Mouse (Mus musculus) kidney, embryonic 16.5 days (tissue): Measurements from ENCODE around the gene Nsrp1. TPM values are rescaled to one million over a fixed set of nuclear protein-coding genes. Genes with fewer than 3 reads are reported as not detected.

Experiments
- ATAC-seq: fragments of 200-750 bp; cut with Nextera tagmentation; 2 replicates; pipeline ENCODE4 v1.8.0; 2017; ENCODE audit warnings: moderate TSS enrichment; ENCODE audit not compliant: low FRiP score, low TSS enrichment
- H3K27ac ChIP-seq: fragments of 300-500 bp; sonication (generic); 2 replicates; pipeline ENCODE4 v1.5.1; 2014; ENCODE audit warnings: low read length
- H3K27me3 ChIP-seq: fragments of 300-500 bp; sonication (generic); 2 replicates; pipeline ENCODE4 v1.6.1; 2014; ENCODE audit warnings: low read length, control low read depth, mixed read lengths; ENCODE audit not compliant: insufficient read depth
- H3K36me3 ChIP-seq: fragments of 300-500 bp; sonication (generic); 2 replicates; pipeline ENCODE4 v1.6.1; 2014; ENCODE audit warnings: low read length, control low read depth, mixed read lengths; ENCODE audit not compliant: insufficient read depth
- H3K4me1 ChIP-seq: fragments of 300-500 bp; sonication (generic); 2 replicates; pipeline ENCODE4 v1.6.1; 2014; ENCODE audit warnings: low read length, control low read depth, mixed read lengths; ENCODE audit not compliant: insufficient read depth
- H3K4me2 ChIP-seq: fragments of 300-500 bp; sonication (generic); replicated peaks from 2 replicates; pipeline ENCODE4 v1.6.1; 2014; ENCODE audit warnings: low read depth, low read length
- H3K4me3 ChIP-seq: fragments of 300-500 bp; sonication (generic); 2 replicates; pipeline ENCODE4 v1.5.1; 2014; ENCODE audit warnings: mild to moderate bottlenecking, low read length
- H3K9ac ChIP-seq: fragments of 300-500 bp; sonication (generic); replicated peaks from 2 replicates; pipeline ENCODE4 v1.6.1; 2014; ENCODE audit warnings: low read length
- H3K9me3 ChIP-seq: fragments of 300-500 bp; sonication (generic); 2 replicates; pipeline ENCODE4 v1.6.1; 2016; ENCODE audit warnings: low read length, control low read depth
- WGBS: fragments of 180-500 bp; shearing (Covaris S2); extraction: QIAGEN DNeasy Blood & Tissue Kit; methylation state at CpG from one replicate; pipeline ENCODE4 v1.1.7; 2014; 5-methylcytosine and 5-hydroxymethylcytosine counted together
- microRNA counts: library from miRNA; unstranded; fragments of <30 nt; microRNA quantifications from one replicate; lab custom pipeline; 2016
- microRNA-seq: library from miRNA; unstranded; fragments of <30 nt; microRNA quantifications from one replicate; pipeline ENCODE4, GENCODE M21; 2016
- polyA plus RNA-seq: library from polyadenylated mRNA; unstranded; fragments of >200 nt; fragmentation: Nextera tagmentation; extraction: Ambion mirVana; gene quantifications from 2 replicates; pipeline ENCODE4 v1.2.1, GENCODE M21; 2015

The Nsrp1 gene
- polyA plus RNA-seq, 1 experiment from 2014 or later: 63.9 TPM

GRCm38 (mm10) chr11:76997305-76997704 lies 80.9 kb downstream of the Nsrp1 start:
- Histone ChIP-seq H3K27me3 (peaks cover 23% of the 10 kb centered on the region), H3K27ac (no peak overlapping the region), H3K9me3 (no peaks in the 10 kb centered on the region), H3K4me1 (peaks cover 15% of the 10 kb centered on the region), H3K36me3 (no peaks in the 10 kb centered on the region), H3K9ac (peak overlapping the region; percentile 54; the same call in 1 of the 2 replicates), H3K4me2 (peak overlapping the region; percentile 85), H3K4me3 (peak overlapping the region; percentile 58)
- WGBS: 0% methylated on average over 21 of the region's 21 CpGs
- ATAC-seq: peak; percentile 69

- Histone ChIP-seq H3K27me3 (peaks cover 23% of the 10 kb centered on the region), H3K9me3 (no peaks in the 10 kb centered on the region), H3K4me2 (no peak overlapping the region), H3K36me3 (no peaks in the 10 kb centered on the region), H3K4me3 (no peak overlapping the region), H3K4me1 (peaks cover 15% of the 10 kb centered on the region), H3K9ac (no peak overlapping the region), H3K27ac (no peak overlapping the region)
- no peak for ATAC-seq
- 58% methylated on average over 20 of the region's 20 CpGs for WGBS
Measured at GRCm38 (mm10) chr11:76995966-76996672, 82.1 kb downstream of the Nsrp1 start.

MicroRNAs within 50 kb of the gene (microRNA counts, 519-probe panel; counts per million panel counts)
- microRNA mmu-miR-423-3p (lab: Ali Mortazavi, UCI) (3,633 counts per million, percentile 84 among the panel's probes with 10 or more counts), microRNA mmu-miR-423-5p (lab: Ali Mortazavi, UCI) (3,411 counts per million, percentile 79 among the panel's probes with 10 or more counts)

Small RNA genes lying within 50 kb of the gene (microRNA-seq; reads per million reads assigned to microRNA genes)
- gene Mir423: 4,421 reads per million, percentile 91 among the genes with 10 or more reads in this experiment

Other genes with a start within 250 kb of the Nsrp1 start
- 12.3 and 13.9 TPM in 2 replicates for gene Cpd, start 231.4 kb downstream of the Nsrp1 start, polyA plus RNA-seq
- gene Tmigd1, start 176.3 kb downstream of the Nsrp1 start, polyA plus RNA-seq: 3.2 and 4.1 TPM in 2 replicates
- 190 and 196 TPM in 2 replicates for gene Blmh, start 153.6 kb downstream of the Nsrp1 start, polyA plus RNA-seq
- 2.8 and 3.6 TPM in 2 replicates for gene Slc6a4, start 79.8 kb downstream of the Nsrp1 start, polyA plus RNA-seq
- 0.09 and 0.37 TPM in 2 replicates for gene Efcab5, start 110.5 kb upstream of the Nsrp1 start, polyA plus RNA-seq
- 7.4 and 9.4 TPM in 2 replicates for gene Ssh2, start 137.9 kb upstream of the Nsrp1 start, polyA plus RNA-seq